Mouse (Mus musculus) neural tube, embryonic 13.5 days (tissue): ENCODE measurements at regions not wholly inside any gene's neighbourhood (a gene's known extent, or its start where the extent isn't known, plus 50 kb on each side); places are given as distances from the start of the nearest gene placed in this dataset.

Source experiments
- ATAC-seq: fragments of 200-750 bp; cut with Nextera tagmentation; 2 replicates; pipeline ENCODE4 v1.8.0; 2017; ENCODE audit warnings: low read depth, mild to moderate bottlenecking, moderate TSS enrichment, moderate library complexity
- H3K27ac ChIP-seq: fragments of 300-500 bp; sonication (generic); replicated peaks from 2 replicates; pipeline ENCODE4 v1.5.1; 2015; ENCODE audit warnings: moderate library complexity, mild to moderate bottlenecking, inconsistent platforms
- H3K27me3 ChIP-seq: fragments of 300-500 bp; sonication (generic); 2 replicates; pipeline ENCODE4 v1.6.1; 2015; ENCODE audit warnings: mild to moderate bottlenecking, inconsistent platforms
- H3K36me3 ChIP-seq: fragments of 300-500 bp; sonication (generic); 2 replicates; pipeline ENCODE4 v1.6.1; 2015; ENCODE audit warnings: mild to moderate bottlenecking, inconsistent platforms
- H3K4me1 ChIP-seq: fragments of 300-500 bp; sonication (generic); replicated peaks from 2 replicates; pipeline ENCODE4 v1.6.1; 2015; ENCODE audit warnings: inconsistent platforms
- H3K4me2 ChIP-seq: fragments of 300-500 bp; sonication (generic); 2 replicates; pipeline ENCODE4 v1.6.1; 2015; ENCODE audit warnings: inconsistent platforms, mild to moderate bottlenecking, moderate library complexity
- H3K4me3 ChIP-seq: fragments of 300-500 bp; sonication (generic); 2 replicates; pipeline ENCODE4 v1.5.1; 2015; ENCODE audit warnings: mild to moderate bottlenecking, inconsistent platforms
- H3K9ac ChIP-seq: fragments of 300-500 bp; sonication (generic); 2 replicates; pipeline ENCODE4 v1.6.1; 2015; ENCODE audit warnings: moderate library complexity, mild to moderate bottlenecking, inconsistent platforms
- H3K9me3 ChIP-seq: fragments of 300-500 bp; sonication (generic); 2 replicates; pipeline ENCODE4 v1.6.1; 2016; ENCODE audit warnings: inconsistent platforms
- WGBS: fragments of 180-500 bp; shearing (Covaris S2); methylation state at CpG from one replicate; pipeline ENCODE4 v1.1.7; 2015; 5-methylcytosine and 5-hydroxymethylcytosine counted together

DNA sequence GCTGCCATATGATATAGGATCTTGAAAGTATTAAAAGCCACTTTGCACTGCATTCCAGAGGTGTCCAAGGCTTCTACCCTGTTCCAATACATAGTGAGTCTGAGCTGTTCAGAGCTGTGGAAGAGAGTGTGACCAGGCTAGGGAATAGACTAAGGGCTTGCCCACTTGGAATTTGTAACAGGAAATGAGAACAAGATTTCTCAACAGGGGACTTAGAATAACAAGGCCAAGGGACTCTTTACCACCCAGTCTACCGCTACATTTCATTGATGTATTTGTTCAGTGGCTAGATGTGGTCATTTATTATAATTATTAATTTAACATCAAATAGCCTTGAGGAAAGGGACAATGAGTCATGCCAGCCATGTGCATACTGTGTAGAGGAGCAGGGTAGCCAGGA is 202.3 kb upstream of the Nampt start:
- Histone ChIP-seq H3K4me1 (no peaks in the 10 kb centered on the region), H3K9me3 (0 out of 2 replicates have a peak, but pooled peaks cover 5% of the 10 kb centered on the region), H3K27me3 (no peaks in the 10 kb centered on the region), H3K4me2 (no peak overlapping the region), H3K9ac (no peak overlapping the region), H3K36me3 (no peaks in the 10 kb centered on the region), H3K4me3 (no peak overlapping the region), H3K27ac (no peak overlapping the region)
- ATAC-seq: no peak
- WGBS: 71% methylated on average over 1 of the region's 1 CpGs

- no peaks in the 10 kb centered on the region for H3K36me3 ChIP-seq
- no peaks in the 10 kb centered on the region for H3K4me1 ChIP-seq
- no peak overlapping the region for H3K4me2 ChIP-seq
- H3K9ac ChIP-seq: no peak overlapping the region
- no peak overlapping the region for H3K4me3 ChIP-seq
- ATAC-seq: no peak
- WGBS: 66% methylated on average over 4 of the region's 4 CpGs
- 0 out of 2 replicates have a peak, but pooled peaks cover 5% of the 10 kb centered on the region for H3K9me3 ChIP-seq
- no peak overlapping the region for H3K27ac ChIP-seq
- H3K27me3 ChIP-seq: no peaks in the 10 kb centered on the region
Observed at GRCm38 (mm10) chr12:32619830-32620229, 199.5 kb upstream of the Nampt start.

DNA sequence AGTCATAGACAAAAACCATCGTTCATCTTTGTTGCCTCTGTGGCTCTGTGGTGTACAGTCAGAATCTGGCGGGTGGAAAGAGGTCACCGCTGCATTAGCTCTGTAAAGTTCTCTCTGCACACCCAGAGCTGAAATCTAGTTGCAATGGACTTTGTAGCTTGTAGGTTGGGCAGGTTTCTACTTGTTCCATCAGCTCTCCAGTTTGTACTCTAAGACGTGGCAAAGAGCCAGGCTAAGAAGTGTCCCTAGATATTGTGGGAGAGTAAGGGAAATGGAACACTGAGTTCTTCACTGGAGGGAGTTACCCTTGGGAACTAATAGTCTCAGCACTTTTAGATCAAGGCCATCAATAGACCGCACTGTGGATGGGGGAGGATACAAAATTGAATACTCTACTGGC is 197.6 kb upstream of the Nampt start:
- Histone ChIP-seq H3K4me1 (no peaks in the 10 kb centered on the region), H3K27ac (no peak overlapping the region), H3K36me3 (no peaks in the 10 kb centered on the region), H3K9me3 (0 out of 2 replicates have a peak, but pooled peaks cover 5% of the 10 kb centered on the region), H3K4me2 (no peak overlapping the region), H3K4me3 (no peak overlapping the region), H3K27me3 (no peaks in the 10 kb centered on the region), H3K9ac (no peak overlapping the region)
- ATAC-seq: no peak
- WGBS: 89% methylated on average over 5 of the region's 5 CpGs

DNA sequence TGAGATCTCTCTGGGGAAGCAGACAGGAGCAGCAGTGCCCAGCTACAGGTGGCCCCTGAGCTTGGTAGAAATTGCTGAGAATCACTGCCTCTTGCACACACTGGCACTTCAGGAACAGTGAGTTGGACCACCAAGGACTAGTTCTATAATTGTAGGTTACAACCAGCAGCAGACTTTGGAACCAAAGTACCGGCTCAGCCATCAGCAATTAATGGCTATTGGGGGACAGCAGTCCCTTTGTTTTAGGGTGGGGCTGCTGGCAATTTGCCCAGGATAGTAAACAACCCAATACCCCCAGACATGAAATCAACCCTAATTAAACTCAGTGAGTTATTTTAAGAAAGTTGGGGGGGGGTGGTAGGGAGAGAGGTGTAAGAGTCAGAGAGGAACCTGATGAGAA is 190.8 kb upstream of the Nampt start:
- 19% methylated on average over 1 of the region's 1 CpGs for WGBS

DNA sequence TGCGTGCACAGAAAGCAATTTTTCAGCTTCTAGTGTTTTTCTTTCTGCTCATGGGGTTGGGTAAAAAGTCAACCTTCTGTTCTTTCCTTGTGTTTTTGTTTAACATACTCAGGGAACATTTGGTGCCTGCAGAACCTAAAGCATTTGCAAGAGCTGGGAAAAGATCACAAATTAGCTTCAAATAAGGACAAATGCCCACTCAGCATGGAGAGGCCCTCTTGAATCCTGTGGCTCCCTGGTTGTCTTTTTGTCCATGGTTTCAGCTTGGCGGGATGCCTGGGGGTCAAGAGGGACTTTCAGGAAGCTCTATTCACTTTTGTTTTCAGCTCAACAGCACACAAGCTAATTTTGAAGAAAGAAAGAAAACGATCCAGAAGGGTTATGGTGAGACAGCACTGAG is 186.4 kb upstream of the Nampt start:
- no peak for ATAC-seq
- H3K4me1 ChIP-seq: no peaks in the 10 kb centered on the region
- 35% methylated on average over 3 of the region's 3 CpGs for WGBS

More for the DNA sequence above, 190.8 kb upstream of the Nampt start:
- no peak overlapping the region for H3K27ac ChIP-seq
- no peak overlapping the region for H3K4me3 ChIP-seq
- no peaks in the 10 kb centered on the region for H3K36me3 ChIP-seq
- no peak overlapping the region for H3K4me2 ChIP-seq
- H3K27me3 ChIP-seq: no peaks in the 10 kb centered on the region
- no peak overlapping the region for H3K9ac ChIP-seq
- H3K4me1 ChIP-seq: no peaks in the 10 kb centered on the region
- H3K9me3 ChIP-seq: no peaks in the 10 kb centered on the region
- no peak for ATAC-seq

DNA sequence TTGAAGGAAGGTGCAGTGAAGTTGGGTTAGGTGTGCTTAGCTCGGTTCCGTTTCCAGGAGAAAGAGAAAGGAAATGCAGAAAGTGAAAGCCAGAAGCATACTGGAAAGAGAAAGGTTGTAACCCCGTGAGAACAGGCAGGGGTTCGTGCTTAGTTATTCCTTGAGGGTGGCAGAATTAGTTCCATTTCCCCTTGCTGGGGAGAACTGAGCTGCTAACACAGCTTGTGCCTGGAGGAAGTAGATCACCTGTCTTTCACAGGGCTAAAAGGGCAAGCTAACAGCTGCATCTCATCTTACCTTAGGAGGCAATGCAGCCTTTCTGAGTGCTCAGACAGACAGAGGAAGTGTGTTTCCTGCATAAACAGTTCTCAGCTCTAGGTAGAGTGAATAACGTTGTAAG is 184.3 kb upstream of the Nampt start:
- 71% methylated on average over 5 of the region's 5 CpGs for WGBS
- Histone ChIP-seq H3K4me1 (no peaks in the 10 kb centered on the region), H3K27ac (no peak overlapping the region), H3K36me3 (no peaks in the 10 kb centered on the region), H3K4me3 (no peak overlapping the region), H3K9me3 (no peaks in the 10 kb centered on the region), H3K27me3 (no peaks in the 10 kb centered on the region), H3K4me2 (no peak overlapping the region), H3K9ac (no peak overlapping the region)
- no peak for ATAC-seq

More for the DNA sequence above, 186.4 kb upstream of the Nampt start:
- Histone ChIP-seq H3K9me3 (no peaks in the 10 kb centered on the region), H3K9ac (no peak overlapping the region), H3K36me3 (no peaks in the 10 kb centered on the region), H3K27ac (no peak overlapping the region), H3K27me3 (no peaks in the 10 kb centered on the region), H3K4me3 (no peak overlapping the region), H3K4me2 (no peak overlapping the region)

GRCm38 (mm10) chr12:32637400-32638100 is 181.8 kb upstream of the Nampt start:
- 2% methylated on average over 8 of the region's 8 CpGs for WGBS
- H3K9me3 ChIP-seq: no peaks in the 10 kb centered on the region
- H3K36me3 ChIP-seq: no peaks in the 10 kb centered on the region
- H3K4me1 ChIP-seq: no peaks in the 10 kb centered on the region
- H3K9ac ChIP-seq: no peak overlapping the region
- peak; percentile 47 for ATAC-seq
- no peak overlapping the region for H3K27ac ChIP-seq
- H3K4me3 ChIP-seq: no peak overlapping the region
- no peaks in the 10 kb centered on the region for H3K27me3 ChIP-seq
- no peak overlapping the region for H3K4me2 ChIP-seq

DNA sequence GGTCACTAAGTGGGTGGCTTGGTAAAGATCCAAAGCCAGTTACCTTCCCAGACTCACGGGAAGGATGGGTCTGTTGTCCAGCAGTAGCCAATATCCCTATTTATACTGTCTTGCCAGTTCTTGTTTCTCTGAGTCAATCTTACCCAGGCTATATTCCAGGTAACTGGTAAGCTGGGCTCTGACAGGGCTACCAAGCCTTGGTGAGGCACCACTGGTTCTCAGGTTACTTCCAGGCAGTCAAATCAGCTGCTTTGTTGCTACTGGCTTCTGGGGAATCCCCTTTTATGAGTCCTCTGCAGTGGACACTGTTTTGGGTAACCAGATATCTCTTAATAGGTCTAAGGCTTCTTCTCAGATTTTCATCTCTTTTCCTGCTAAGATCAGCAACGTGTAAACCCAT is 178.8 kb upstream of the Nampt start:
- no peaks in the 10 kb centered on the region for H3K4me1 ChIP-seq
- H3K27ac ChIP-seq: no peak overlapping the region
- WGBS: 82% methylated on average over 2 of the region's 2 CpGs

GRCm38 (mm10) chr12:32642493-32642892 is 176.9 kb upstream of the Nampt start:
- no peaks in the 10 kb centered on the region for H3K36me3 ChIP-seq
- no peak overlapping the region for H3K4me2 ChIP-seq
- no peaks in the 10 kb centered on the region for H3K9me3 ChIP-seq
- H3K4me1 ChIP-seq: no peaks in the 10 kb centered on the region
- no peak overlapping the region for H3K4me3 ChIP-seq
- H3K9ac ChIP-seq: no peak overlapping the region
- WGBS: 97% methylated on average over 1 of the region's 1 CpGs
- no peak for ATAC-seq
- H3K27me3 ChIP-seq: no peaks in the 10 kb centered on the region
- no peak overlapping the region for H3K27ac ChIP-seq

More for the DNA sequence above, 178.8 kb upstream of the Nampt start:
- ATAC-seq: no peak
- Histone ChIP-seq H3K27me3 (no peaks in the 10 kb centered on the region), H3K36me3 (no peaks in the 10 kb centered on the region), H3K9ac (no peak overlapping the region), H3K9me3 (no peaks in the 10 kb centered on the region), H3K4me3 (no peak overlapping the region), H3K4me2 (no peak overlapping the region)

DNA sequence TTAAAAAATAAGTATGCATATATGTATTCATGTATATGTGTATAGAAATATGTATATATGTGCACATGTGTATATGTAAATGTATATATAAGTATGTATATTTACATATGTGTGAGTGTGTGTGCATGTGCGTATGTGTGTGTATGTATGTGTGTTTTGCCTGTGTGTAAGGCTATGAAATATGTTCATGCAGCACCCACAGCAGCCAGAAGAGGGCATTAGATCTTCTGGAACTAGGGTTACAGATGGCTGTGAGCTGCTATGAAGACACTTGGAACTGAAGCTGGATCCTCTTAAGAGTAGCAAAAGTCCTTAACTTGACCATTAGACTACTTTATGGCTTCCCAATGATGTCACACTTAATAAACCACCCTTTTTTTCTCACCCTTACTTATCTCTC is 166.2 kb upstream of the Nampt start:
- H3K27me3 ChIP-seq: no peaks in the 10 kb centered on the region
- H3K4me2 ChIP-seq: no peak overlapping the region
- H3K4me1 ChIP-seq: no peaks in the 10 kb centered on the region
- H3K36me3 ChIP-seq: no peaks in the 10 kb centered on the region
- H3K9me3 ChIP-seq: no peaks in the 10 kb centered on the region
- ATAC-seq: no peak
- no peak overlapping the region for H3K27ac ChIP-seq
- no peak overlapping the region for H3K4me3 ChIP-seq
- no peak overlapping the region for H3K9ac ChIP-seq
- WGBS: 97% methylated on average over 1 of the region's 1 CpGs

GRCm38 (mm10) chr12:32656194-32656593 is 163.2 kb upstream of the Nampt start:
- H3K4me3 ChIP-seq: no peak overlapping the region
- no peak overlapping the region for H3K4me2 ChIP-seq
- no peaks in the 10 kb centered on the region for H3K9me3 ChIP-seq
- no peak for ATAC-seq
- no peak overlapping the region for H3K27ac ChIP-seq
- WGBS: 85% methylated on average over 2 of the region's 2 CpGs
- H3K36me3 ChIP-seq: no peaks in the 10 kb centered on the region
- H3K27me3 ChIP-seq: no peaks in the 10 kb centered on the region
- no peaks in the 10 kb centered on the region for H3K4me1 ChIP-seq
- H3K9ac ChIP-seq: no peak overlapping the region

DNA sequence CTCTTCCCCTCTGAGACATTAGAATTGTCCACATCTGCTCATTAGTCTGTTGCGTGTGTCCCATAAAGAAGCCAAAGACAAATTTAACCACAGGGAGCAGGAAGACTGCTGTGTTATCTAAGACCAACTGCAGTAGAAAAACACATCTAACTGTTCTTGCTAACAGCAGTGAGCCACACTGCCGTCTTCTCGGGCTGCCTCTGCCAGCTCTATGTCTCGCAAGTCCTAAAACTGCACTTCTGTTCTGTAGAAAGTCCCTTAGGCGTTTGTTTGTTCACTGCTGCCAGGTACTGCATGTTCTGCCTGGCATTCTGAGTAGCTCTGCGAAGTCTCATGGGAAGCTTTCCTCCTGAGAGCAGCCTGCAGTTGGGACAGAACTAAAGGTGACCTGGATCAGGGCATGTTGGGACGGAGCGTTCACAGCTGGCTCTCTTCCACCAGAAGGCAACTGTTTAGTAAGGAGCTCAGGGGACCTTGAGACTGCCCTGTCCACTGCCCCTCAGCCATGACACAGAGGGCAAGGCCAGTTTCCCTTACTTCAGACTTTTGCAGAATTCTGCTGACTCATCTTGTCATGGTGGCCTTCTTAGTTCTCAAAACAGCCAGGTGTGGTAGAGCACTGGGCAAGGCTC is 157.4 kb upstream of the Nampt start:
- no peaks in the 10 kb centered on the region for H3K9me3 ChIP-seq
- H3K4me1 ChIP-seq: 0 out of 2 replicates have a peak, but pooled peaks cover 3% of the 10 kb centered on the region
- H3K4me2 ChIP-seq: no peak overlapping the region
- no peak for ATAC-seq
- no peak overlapping the region for H3K4me3 ChIP-seq
- no peaks in the 10 kb centered on the region for H3K36me3 ChIP-seq
- H3K27ac ChIP-seq: no peak overlapping the region
- WGBS: 86% methylated on average over 8 of the region's 8 CpGs
- H3K27me3 ChIP-seq: no peaks in the 10 kb centered on the region
- no peak overlapping the region for H3K9ac ChIP-seq

- no peaks in the 10 kb centered on the region for H3K9me3 ChIP-seq
- H3K9ac ChIP-seq: no peak overlapping the region
- no peak overlapping the region for H3K27ac ChIP-seq
- H3K4me2 ChIP-seq: no peak overlapping the region
- ATAC-seq: no peak
- 87% methylated on average over 1 of the region's 1 CpGs for WGBS
- H3K4me3 ChIP-seq: no peak overlapping the region
- 0 out of 2 replicates have a peak, but pooled peaks cover 3% of the 10 kb centered on the region for H3K4me1 ChIP-seq
- H3K36me3 ChIP-seq: no peaks in the 10 kb centered on the region
- no peaks in the 10 kb centered on the region for H3K27me3 ChIP-seq
Observed at GRCm38 (mm10) chr12:32666040-32666439, 153.3 kb upstream of the Nampt start.
